ENCODE assay signal across 10 mouse cellular contexts in the genomic region with DNA sequence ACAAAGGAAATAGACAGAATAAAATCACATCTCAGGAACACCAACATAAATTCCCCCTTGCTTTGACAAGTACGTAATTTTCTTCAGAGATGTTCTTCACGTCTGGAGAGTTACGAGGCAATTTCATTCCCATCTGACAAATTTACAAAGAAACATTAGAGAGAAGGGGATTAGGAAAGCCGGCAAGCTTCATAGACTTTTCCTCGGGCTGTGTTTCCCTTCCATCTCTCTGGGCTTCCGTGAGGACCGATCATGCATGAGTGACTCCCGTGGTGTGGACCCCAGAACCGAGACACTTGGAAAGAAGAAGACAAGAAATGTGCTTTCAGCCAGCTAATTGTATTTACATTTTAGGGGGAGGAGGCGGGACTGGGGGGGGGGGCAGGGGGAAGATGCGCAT.
DNase-seq lines count a peak whose midpoint lies in the region; ATAC-seq lines count a peak whose summit lies in the region.
"Had no signal": no experiment of that assay in that cellular context is flagged by ENCODE, and none has a peak within 500 bp of the region (broad histone marks: within the 10 kb centered on the region; RNA-seq: fewer than 3 reads in every experiment).

No protein-coding gene starts in this region.

- H3K4me2 ChIP-seq in kidney, embryonic 16.5 days (replicated peaks; ENCODE audit: low read depth, low read length) = peak overlapping the region; percentile 54
- peak overlapping the region; percentile 38 for H3K4me2 ChIP-seq in hindbrain, embryonic 14.5 days (replicated peaks)
- H3K4me2 ChIP-seq in limb, embryonic 13.5 days (replicated peaks) = peak overlapping the region; percentile 48
- H3K4me2 ChIP-seq in neural tube, embryonic 15.5 days = peak overlapping the region; percentile 49
- H3K4me2 ChIP-seq: heart, embryonic 11.5 days had no signal

- H3K4me1 ChIP-seq in kidney, embryonic 16.5 days (ENCODE audit: insufficient read depth, low read length) = peaks cover 30% of the 10 kb centered on the region
- H3K4me1 ChIP-seq in hindbrain, embryonic 14.5 days (replicated peaks; ENCODE audit: control insufficient read depth, insufficient read depth, low read length) = peaks cover 30% of the 10 kb centered on the region
- H3K4me1 ChIP-seq in limb, embryonic 13.5 days = peaks cover 43% of the 10 kb centered on the region
- H3K4me1 ChIP-seq in neural tube, embryonic 15.5 days = peaks cover 47% of the 10 kb centered on the region

- H3K4me3 ChIP-seq in kidney, embryonic 16.5 days (ENCODE audit: low read length) = peak overlapping the region; percentile 31
- 0 out of 2 replicates have a peak overlapping the region, but pooled peaks have one; percentile 2 for H3K4me3 ChIP-seq in hindbrain, embryonic 14.5 days (replicated peaks; ENCODE audit: low read length)
- H3K4me3 ChIP-seq in limb, embryonic 13.5 days = no peak overlapping the region
- H3K4me3 ChIP-seq in neural tube, embryonic 15.5 days (replicated peaks) = peak overlapping the region; percentile 19
- H3K4me3 ChIP-seq: left cerebral cortex, adult 2 months had no signal

- no peaks in the 10 kb centered on the region for H3K27me3 ChIP-seq in kidney, embryonic 16.5 days (ENCODE audit: insufficient read depth, low read length)
- no peaks in the 10 kb centered on the region for H3K27me3 ChIP-seq in hindbrain, embryonic 14.5 days (ENCODE audit: control insufficient read depth, insufficient read depth, low read length)
- H3K27me3 ChIP-seq in limb, embryonic 13.5 days = peaks cover 47% of the 10 kb centered on the region
- H3K27me3 ChIP-seq in neural tube, embryonic 15.5 days (replicated peaks) = no peaks in the 10 kb centered on the region

- no peaks in the 10 kb centered on the region for H3K36me3 ChIP-seq in kidney, embryonic 16.5 days (ENCODE audit: insufficient read depth, low read length)
- no peaks in the 10 kb centered on the region for H3K36me3 ChIP-seq in hindbrain, embryonic 14.5 days (replicated peaks; ENCODE audit: control insufficient read depth, insufficient read depth)
- H3K36me3 ChIP-seq in limb, embryonic 13.5 days = no peaks in the 10 kb centered on the region
- no peaks in the 10 kb centered on the region for H3K36me3 ChIP-seq in neural tube, embryonic 15.5 days

- H3K9ac ChIP-seq in kidney, embryonic 16.5 days (replicated peaks; ENCODE audit: low read length) = no peak overlapping the region
- peak overlapping the region; percentile 38; the same call in 1 of the 2 replicates for H3K9ac ChIP-seq in hindbrain, embryonic 14.5 days
- no peak overlapping the region for H3K9ac ChIP-seq in limb, embryonic 13.5 days
- peak overlapping the region; percentile 18; the same call in 1 of the 2 replicates for H3K9ac ChIP-seq in neural tube, embryonic 15.5 days (replicated peaks)
- H3K9ac ChIP-seq: liver, postnatal 0 days had no signal

- no peak overlapping the region for H3K27ac ChIP-seq in kidney, embryonic 16.5 days (ENCODE audit: low read length)
- peak overlapping the region; percentile 65 for H3K27ac ChIP-seq in hindbrain, embryonic 14.5 days
- H3K27ac ChIP-seq in limb, embryonic 13.5 days = no peak overlapping the region
- H3K27ac ChIP-seq in neural tube, embryonic 15.5 days (replicated peaks) = peak overlapping the region; percentile 77
- H3K27ac ChIP-seq: left cerebral cortex, adult 2 months had no signal

- no peak for DNase-seq in kidney, postnatal 36 days
- peak; percentile 50 for DNase-seq in hindbrain, embryonic 14.5 days (ENCODE audit: low spot score)
- DNase-seq in frontal cortex, postnatal 25 days (ENCODE audit: low spot score in 2 of 2) = no peak
- DNase-seq in urinary bladder, postnatal 14 days (ENCODE audit: low spot score) = no peak
- DNase-seq: liver, postnatal 0 days had no signal

- WGBS in kidney, embryonic 16.5 days = 10% methylated on average over 11 of the region's 11 CpGs
- WGBS in hindbrain, embryonic 14.5 days = 28% methylated on average over 11 of the region's 11 CpGs
- WGBS in limb, embryonic 13.5 days = 34% methylated on average over 11 of the region's 11 CpGs
- WGBS in neural tube, embryonic 15.5 days = 19% methylated on average over 11 of the region's 11 CpGs

- H3K9me3 ChIP-seq in kidney, embryonic 16.5 days (ENCODE audit: low read length) = no peaks in the 10 kb centered on the region
- no peaks in the 10 kb centered on the region for H3K9me3 ChIP-seq in hindbrain, embryonic 14.5 days (ENCODE audit: control insufficient read depth, low read length)
- H3K9me3 ChIP-seq in limb, embryonic 13.5 days = no peaks in the 10 kb centered on the region
- H3K9me3 ChIP-seq in neural tube, embryonic 15.5 days (replicated peaks) = no peaks in the 10 kb centered on the region

- ATAC-seq in kidney, embryonic 16.5 days (ENCODE audit: low FRiP score, low TSS enrichment) = no peak
- no peak for ATAC-seq in hindbrain, embryonic 14.5 days (ENCODE audit: low FRiP score)
- no peak for ATAC-seq in limb, embryonic 13.5 days (ENCODE audit: low FRiP score, low read depth)
- ATAC-seq in neural tube, embryonic 15.5 days (ENCODE audit: low FRiP score) = peak; percentile 43; the same call in 1 of the 2 replicates
- ATAC-seq: liver, postnatal 0 days had no signal

Comparison
In these comparisons a context has a peak if more than half of its experiments do, and no peak if none do; other contexts are left out.
1. H3K27ac ChIP-seq: peak in hindbrain, embryonic 14.5 days (single experiment) and neural tube, embryonic 15.5 days (single experiment); none in kidney, embryonic 16.5 days (single experiment) and limb, embryonic 13.5 days (single experiment).
2. H3K9ac ChIP-seq: peak in hindbrain, embryonic 14.5 days (single experiment) and neural tube, embryonic 15.5 days (single experiment); none in kidney, embryonic 16.5 days (single experiment) and limb, embryonic 13.5 days (single experiment).
3. Peak in every context shown above with its lines, with median percentiles within 50 percentile points of each other: H3K4me2 ChIP-seq.